Mouse (Mus musculus) ES-E14 (cell line): ENCODE data around the gene Ap1ar. TPM values are rescaled to one million over a fixed set of nuclear protein-coding genes. Genes with fewer than 3 reads are reported as not detected.

Experiments used
- DNase-seq: peaks from one replicate; pipeline ENCODE4 v3.0.0-alpha.2; 2013; ENCODE audit warnings: low read depth, low spot score
- H3K27ac ChIP-seq: 2 replicates; pipeline ENCODE4 v1.5.1; 2012; ENCODE audit warnings: low read depth, mild to moderate bottlenecking, low read length, moderate library complexity, mixed read lengths; ENCODE audit not compliant: poor library complexity, insufficient read depth, severe bottlenecking
- H3K36me3 ChIP-seq: 2 replicates; pipeline ENCODE4 v1.6.1; 2012; ENCODE audit warnings: mild to moderate bottlenecking, low read length, moderate library complexity, mixed read lengths; ENCODE audit not compliant: control insufficient read depth, poor library complexity, insufficient read depth, severe bottlenecking
- H3K4me1 ChIP-seq, 2 experiments: fragments of 150-350 bp in 1 of 2; sonication (generic) in 1 of 2; 2 replicates each; pipeline ENCODE4 v1.6.1; 2012; ENCODE audit warnings: low read length in 2 of 2, mild to moderate bottlenecking in 1 of 2, mixed read lengths in 1 of 2; ENCODE audit not compliant: control insufficient read depth in 2 of 2, insufficient read depth in 2 of 2, poor library complexity in 1 of 2
- H3K4me3 ChIP-seq, 2 experiments: fragments of 150-350 bp in 1 of 2; sonication (generic) in 1 of 2; 2 replicates each; pipeline ENCODE4 v1.5.1; 2012; ENCODE audit warnings: low read length in 2 of 2, low read depth in 1 of 2, mild to moderate bottlenecking in 1 of 2, mixed read lengths in 1 of 2; ENCODE audit not compliant: insufficient read depth in 1 of 2, poor library complexity in 1 of 2, severe bottlenecking in 1 of 2
- H3K9ac ChIP-seq: 2 replicates; pipeline ENCODE4 v1.6.1; 2012; ENCODE audit warnings: low read depth, mild to moderate bottlenecking, low read length, mixed read lengths; ENCODE audit not compliant: poor library complexity, insufficient read depth, severe bottlenecking
- H3K9me3 ChIP-seq: fragments of 150-350 bp; sonication (generic); 2 replicates; pipeline ENCODE4 v1.6.1; 2012; ENCODE audit warnings: low read depth, mild to moderate bottlenecking, low read length; ENCODE audit not compliant: control insufficient read depth, insufficient read depth
- CHD2 ChIP-seq: IDR thresholded peaks from 2 replicates; pipeline ENCODE4 v1.6.1; 2014; ENCODE audit warnings: mild to moderate bottlenecking, low read depth, low read length, inconsistent platforms
- HCFC1 ChIP-seq: IDR thresholded peaks from 2 replicates; pipeline ENCODE4 v1.6.1; 2012; ENCODE audit warnings: low read length, inconsistent platforms, borderline replicate concordance; ENCODE audit not compliant: insufficient read depth
- MAFK ChIP-seq: IDR thresholded peaks from 2 replicates; pipeline ENCODE4 v1.6.1; 2014; ENCODE audit warnings: mild to moderate bottlenecking, low read depth, low read length, inconsistent platforms; ENCODE audit not compliant: insufficient read depth
- ZC3H11A ChIP-seq: IDR thresholded peaks from 2 replicates; pipeline ENCODE4 v1.6.1; 2012; ENCODE audit warnings: low read depth, mild to moderate bottlenecking, inconsistent platforms, low read length, borderline replicate concordance
- ZNF384 ChIP-seq: IDR thresholded peaks from 2 replicates; pipeline ENCODE4 v1.6.1; 2012; ENCODE audit warnings: low read depth, low read length, inconsistent platforms
- in situ Hi-C, 2 experiments: fragments of 600-800 bp; cut with MboI; formaldehyde crosslinking; loops; one replicate each; pipeline ENCODE4 v1.15.1; 2025; ENCODE audit warnings: low sequenced_read_pairs in 2 of 2, inconsistent platforms in 1 of 2; ENCODE audit not compliant: unreplicated experiment in 2 of 2
- total RNA-seq: library from RNA; depleted of rRNA; stranded (reverse); fragments of 300-350 nt; gene quantifications from 2 replicates; pipeline ENCODE4 v1.2.3, GENCODE M21; 2012

Ap1ar gene
- total RNA-seq, 1 experiment, result 48.1 TPM

DNA sequence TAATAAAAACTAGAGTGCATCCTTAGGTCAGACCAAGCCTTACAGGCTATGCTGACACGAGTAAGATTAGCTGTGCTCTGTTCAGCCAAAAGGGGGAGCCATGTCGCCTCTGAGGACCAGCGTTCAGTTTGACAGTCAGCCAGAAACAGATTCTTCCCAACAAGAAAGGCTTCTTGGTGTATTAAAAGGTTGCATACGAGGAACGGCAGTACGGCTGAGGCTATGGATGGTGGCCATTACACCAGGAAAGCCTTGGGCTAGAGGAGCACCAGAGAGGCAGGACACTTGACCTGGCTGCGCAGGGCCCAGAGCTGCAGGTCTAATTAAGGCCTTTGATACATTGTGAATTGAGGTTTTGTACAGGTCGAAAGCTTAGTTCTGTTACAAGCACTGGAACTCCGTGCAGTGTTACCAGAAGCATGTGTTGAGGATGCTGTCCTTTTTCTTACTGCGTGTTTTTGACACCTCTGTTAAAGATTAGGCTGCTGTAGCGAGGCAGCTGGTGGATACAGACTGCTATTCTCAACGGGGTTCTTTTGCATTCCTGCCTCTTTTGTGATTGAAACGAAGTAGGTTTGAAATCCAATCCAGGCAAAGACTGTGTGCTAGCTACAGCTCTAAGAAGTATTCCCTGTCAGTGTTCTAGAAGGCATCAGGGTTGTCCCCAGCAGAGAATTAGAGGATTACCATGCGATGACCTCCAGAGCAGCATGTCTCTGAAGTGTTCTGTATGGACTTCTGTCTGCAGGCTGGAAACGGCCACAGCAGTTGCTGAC lies 16.3 kb upstream of the Ap1ar start:
- no peak overlapping the region for H3K27ac ChIP-seq

DNA sequence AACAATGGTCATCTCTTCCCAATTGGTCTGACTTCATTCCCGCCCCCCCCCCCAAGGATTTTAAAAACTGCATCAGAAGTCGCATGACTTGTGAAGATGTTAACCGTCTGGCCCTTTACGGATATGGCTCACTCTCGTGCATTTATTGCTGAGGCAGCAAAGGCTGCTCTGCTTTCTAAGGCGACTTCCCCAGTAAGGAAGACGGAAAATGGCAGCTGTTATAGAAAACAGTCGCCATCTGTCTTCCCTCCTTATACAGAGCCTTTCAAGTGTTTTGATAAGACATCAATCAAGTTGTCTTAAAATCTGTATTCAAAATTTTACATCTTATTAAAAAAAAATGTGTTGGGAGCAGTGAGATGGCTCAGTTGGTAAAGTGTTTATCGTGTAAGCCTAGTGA lies 15.4 kb upstream of the Ap1ar start:
- DNase-seq, result no peak
- H3K36me3 ChIP-seq, result no peaks in the 10 kb centered on the region
- H3K27ac ChIP-seq, result no peak overlapping the region
- no peaks in the 10 kb centered on the region for H3K4me1 ChIP-seq
- TF ChIP-seq CHD2 (no peak), ZC3H11A (no peak), MAFK (no peak)
- in situ Hi-C loops, result no loop called here
- H3K9ac ChIP-seq, result no peak overlapping the region
- H3K9me3 ChIP-seq, result no peaks in the 10 kb centered on the region
- H3K4me3 ChIP-seq, result no peak overlapping the region

More for the DNA sequence above, 16.3 kb upstream of the Ap1ar start:
- H3K4me1 ChIP-seq, result no peaks in the 10 kb centered on the region
- peak; percentile 57 for DNase-seq
- H3K36me3 ChIP-seq, result no peaks in the 10 kb centered on the region
- no peak overlapping the region for H3K9ac ChIP-seq
- H3K4me3 ChIP-seq, result no peak overlapping the region
- H3K9me3 ChIP-seq, result no peaks in the 10 kb centered on the region
- in situ Hi-C loops, result no loop called here
- no peak for TF ChIP-seq CHD2
- no peak for TF ChIP-seq HCFC1
- 0 out of 2 replicates have a peak, but pooled peaks have one; percentile 9 for TF ChIP-seq ZC3H11A
- no peak for TF ChIP-seq ZNF384
- no peak for TF ChIP-seq MAFK

DNA sequence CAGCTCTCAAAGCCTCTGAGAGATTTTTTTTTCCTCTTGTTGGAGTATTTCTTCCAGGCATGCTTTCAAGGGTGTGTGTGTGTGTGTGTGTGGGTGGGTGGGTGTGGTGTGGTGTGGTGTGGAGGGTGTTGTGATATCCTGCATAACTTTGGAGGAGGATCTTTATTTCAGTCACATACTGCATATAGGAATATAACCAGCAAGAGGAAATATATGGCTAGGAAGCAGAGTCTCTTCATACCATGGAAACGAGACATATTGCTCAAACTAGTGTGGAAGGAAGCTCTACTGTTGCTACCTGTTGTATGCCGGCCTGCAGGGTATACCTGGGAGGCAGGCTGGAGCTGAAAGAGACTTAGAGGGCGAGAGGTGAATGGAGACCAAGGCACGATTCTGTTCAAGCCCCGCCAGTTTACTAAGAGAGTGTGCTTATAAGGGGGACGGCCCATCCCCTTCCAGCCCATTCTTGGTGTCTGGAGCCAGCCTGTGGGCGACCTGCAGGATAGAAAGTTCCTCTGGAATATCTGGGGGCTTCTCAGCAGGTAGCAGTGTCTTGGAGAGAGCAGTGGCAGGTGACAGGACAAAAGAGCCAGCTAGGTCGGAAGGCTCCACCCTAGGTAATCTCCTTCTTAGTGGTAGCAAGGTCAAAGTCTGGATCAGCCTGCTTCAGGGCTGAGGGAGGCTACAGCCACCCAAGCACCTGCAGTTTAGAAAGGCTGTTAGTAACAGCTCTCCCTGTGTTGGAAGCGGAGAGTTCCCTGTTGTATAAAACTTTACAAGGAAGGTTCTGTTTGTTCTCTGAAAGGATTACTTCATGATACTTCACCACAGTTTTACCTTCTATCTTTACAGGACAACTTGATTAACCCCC lies 13.7 kb upstream of the Ap1ar start:
- no peak overlapping the region for H3K9ac ChIP-seq
- no peaks in the 10 kb centered on the region for H3K4me1 ChIP-seq
- H3K27ac ChIP-seq, result no peak overlapping the region
- DNase-seq, result no peak
- H3K9me3 ChIP-seq, result no peaks in the 10 kb centered on the region
- TF ChIP-seq CHD2 (no peak), MAFK (no peak), ZNF384 (no peak), ZC3H11A (no peak), HCFC1 (no peak)
- no peaks in the 10 kb centered on the region for H3K36me3 ChIP-seq
- in situ Hi-C loops, result no loop called here
- H3K4me3 ChIP-seq, result no peak overlapping the region

DNA sequence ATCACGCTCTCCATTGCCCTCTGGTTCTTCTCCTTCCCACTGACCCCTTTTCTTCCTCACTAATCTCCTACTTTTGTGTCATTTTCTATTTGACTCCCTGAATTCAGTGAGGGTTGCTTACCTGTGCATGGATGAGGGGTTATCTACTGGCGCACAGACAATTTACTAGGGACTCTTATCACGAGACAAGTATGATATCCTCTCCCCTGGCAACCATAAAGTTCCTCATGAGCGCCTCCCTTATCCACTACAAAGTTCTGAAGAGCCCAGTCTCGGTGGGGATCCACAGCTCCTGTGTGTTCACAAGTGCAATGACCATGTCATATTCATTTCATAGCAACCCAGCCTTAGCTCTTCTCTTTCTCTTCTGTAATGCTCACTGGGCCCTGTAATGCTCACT lies 12.6 kb upstream of the Ap1ar start:
- no peaks in the 10 kb centered on the region for H3K4me1 ChIP-seq
- no peak overlapping the region for H3K4me3 ChIP-seq
- in situ Hi-C loops, result no loop called here
- no peak overlapping the region for H3K27ac ChIP-seq
- H3K9ac ChIP-seq, result no peak overlapping the region
- TF ChIP-seq ZNF384 (no peak), ZC3H11A (no peak), CHD2 (no peak), MAFK (no peak), HCFC1 (no peak)
- no peaks in the 10 kb centered on the region for H3K36me3 ChIP-seq
- DNase-seq, result no peak
- no peaks in the 10 kb centered on the region for H3K9me3 ChIP-seq
